Mouse (Mus musculus) embryonic facial prominence, embryonic 14.5 days (tissue): Measurements from ENCODE around the gene Ccnd1. TPM values are rescaled to one million over a fixed set of nuclear protein-coding genes. Genes with fewer than 3 reads are reported as not detected.
A peak's percentile ranks its signal among the peaks of the same experiment; 100 is the strongest.

Experiments
- ATAC-seq: fragments of 200-750 bp; cut with Nextera tagmentation; 2 replicates; pipeline ENCODE4 v1.8.0; 2017; ENCODE audit warnings: low read depth, moderate number of reproducible peaks, moderate TSS enrichment
- DNase-seq: peaks from one replicate; pipeline ENCODE4 v3.0.0-alpha.2; 2015; ENCODE audit warnings: low spot score
- H3K27ac ChIP-seq: fragments of 300-500 bp; sonication (generic); replicated peaks from 2 replicates; pipeline ENCODE4 v1.5.1; 2014; ENCODE audit warnings: low read depth, mild to moderate bottlenecking, low read length, moderate library complexity
- H3K27me3 ChIP-seq: fragments of 300-500 bp; sonication (generic); replicated peaks from 2 replicates; pipeline ENCODE4 v1.6.1; 2014; ENCODE audit warnings: low read length; ENCODE audit not compliant: control insufficient read depth, insufficient read depth
- H3K36me3 ChIP-seq: fragments of 300-500 bp; sonication (generic); 2 replicates; pipeline ENCODE4 v1.6.1; 2014; ENCODE audit warnings: low read length, mixed read lengths; ENCODE audit not compliant: control insufficient read depth, insufficient read depth
- H3K4me1 ChIP-seq: fragments of 300-500 bp; sonication (generic); 2 replicates; pipeline ENCODE4 v1.6.1; 2014; ENCODE audit warnings: antibody characterized with exemption, low read length; ENCODE audit not compliant: control insufficient read depth, insufficient read depth
- H3K4me2 ChIP-seq: fragments of 300-500 bp; sonication (generic); 2 replicates; pipeline ENCODE4 v1.6.1; 2014; ENCODE audit warnings: low read depth, mild to moderate bottlenecking, low read length, moderate library complexity, mixed read lengths
- H3K4me3 ChIP-seq: fragments of 300-500 bp; sonication (generic); 2 replicates; pipeline ENCODE4 v1.5.1; 2014; ENCODE audit warnings: low read depth, mild to moderate bottlenecking, low read length
- H3K9ac ChIP-seq: fragments of 300-500 bp; sonication (generic); 2 replicates; pipeline ENCODE4 v1.6.1; 2014; ENCODE audit warnings: low read depth, mild to moderate bottlenecking, low read length, moderate library complexity, mixed read lengths
- H3K9me3 ChIP-seq: fragments of 300-500 bp; sonication (generic); 2 replicates; pipeline ENCODE4 v1.6.1; 2016; ENCODE audit warnings: low read length; ENCODE audit not compliant: control insufficient read depth
- WGBS: fragments of 180-500 bp; shearing (Covaris S2); extraction: QIAGEN DNeasy Blood & Tissue Kit; methylation state at CpG from one replicate; pipeline ENCODE4 v1.1.7; 2014; 5-methylcytosine and 5-hydroxymethylcytosine counted together
- polyA plus RNA-seq: library from polyadenylated mRNA; unstranded; fragments of >200 nt; fragmentation: Nextera tagmentation; extraction: Ambion mirVana; gene quantifications from 2 replicates; pipeline ENCODE4 v1.2.1, GENCODE M21; 2014

Ccnd1 gene
- polyA plus RNA-seq, 1 experiment from 2014 or later, result 137 TPM

DNA sequence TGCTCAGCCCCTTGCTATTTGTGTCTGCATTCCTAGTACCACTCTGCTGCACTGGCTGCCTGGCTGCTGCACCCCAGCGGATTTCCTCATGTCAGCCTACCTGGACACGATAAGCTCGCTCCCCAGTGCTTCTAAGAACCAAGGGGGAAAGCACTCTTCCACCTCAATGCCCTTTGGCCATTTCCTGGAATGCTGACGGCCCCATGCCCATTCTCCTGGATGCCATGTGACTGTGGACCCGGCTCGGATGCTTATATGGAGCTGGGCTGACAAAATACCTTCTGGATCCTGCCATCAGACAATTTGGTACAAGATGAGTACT is 10.9 kb downstream of the Ccnd1 start:
- DNase-seq, result no peak
- Histone ChIP-seq H3K4me2 (no peak overlapping the region), H3K36me3 (peaks cover 51% of the 10 kb centered on the region), H3K9ac (no peak overlapping the region), H3K27me3 (no peaks in the 10 kb centered on the region), H3K9me3 (no peaks in the 10 kb centered on the region), H3K4me1 (no peaks in the 10 kb centered on the region), H3K4me3 (no peak overlapping the region), H3K27ac (no peak overlapping the region)
- 79% methylated on average over 6 of the region's 6 CpGs for WGBS
- ATAC-seq, result no peak

- Histone ChIP-seq H3K36me3 (peaks cover 49% of the 10 kb centered on the region), H3K9me3 (no peaks in the 10 kb centered on the region), H3K4me3 (no peak overlapping the region), H3K4me2 (no peak overlapping the region), H3K9ac (no peak overlapping the region), H3K4me1 (no peaks in the 10 kb centered on the region), H3K27me3 (no peaks in the 10 kb centered on the region), H3K27ac (no peak overlapping the region)
- DNase-seq, result no peak
- 79% methylated on average over 4 of the region's 4 CpGs for WGBS
- no peak for ATAC-seq
These were observed 11.5 kb downstream of the Ccnd1 start for GRCm38 (mm10) chr7:144928009-144928888.

DNA sequence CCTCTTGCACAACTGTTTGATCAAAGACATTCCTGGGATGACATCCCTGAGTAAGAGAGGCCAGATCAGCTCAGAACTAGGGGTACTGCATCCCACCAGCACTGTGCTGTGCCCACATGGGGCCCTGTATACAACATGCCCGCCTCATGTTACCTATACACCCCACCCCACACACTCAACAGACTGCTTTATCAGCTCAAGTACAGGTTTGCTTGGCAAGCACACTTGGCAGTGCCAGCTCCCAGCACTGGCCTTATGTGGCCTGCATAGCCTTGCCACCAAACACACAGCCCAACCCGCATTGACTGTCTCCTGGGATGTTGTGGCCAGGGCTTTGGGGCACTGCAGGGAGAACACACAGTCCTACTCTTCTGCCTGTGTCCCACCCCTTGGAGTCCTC is 12.1 kb downstream of the Ccnd1 start:
- ATAC-seq (no peak), DNase-seq (no peak)
- Histone ChIP-seq H3K9ac (no peak overlapping the region), H3K4me2 (no peak overlapping the region), H3K9me3 (no peaks in the 10 kb centered on the region), H3K4me3 (no peak overlapping the region), H3K36me3 (peaks cover 43% of the 10 kb centered on the region; the same call in 1 of the 2 replicates), H3K4me1 (no peaks in the 10 kb centered on the region), H3K27me3 (no peaks in the 10 kb centered on the region), H3K27ac (no peak overlapping the region)
- whole genome bisulfite sequencing, result 64% methylated on average over 2 of the region's 2 CpGs

DNA sequence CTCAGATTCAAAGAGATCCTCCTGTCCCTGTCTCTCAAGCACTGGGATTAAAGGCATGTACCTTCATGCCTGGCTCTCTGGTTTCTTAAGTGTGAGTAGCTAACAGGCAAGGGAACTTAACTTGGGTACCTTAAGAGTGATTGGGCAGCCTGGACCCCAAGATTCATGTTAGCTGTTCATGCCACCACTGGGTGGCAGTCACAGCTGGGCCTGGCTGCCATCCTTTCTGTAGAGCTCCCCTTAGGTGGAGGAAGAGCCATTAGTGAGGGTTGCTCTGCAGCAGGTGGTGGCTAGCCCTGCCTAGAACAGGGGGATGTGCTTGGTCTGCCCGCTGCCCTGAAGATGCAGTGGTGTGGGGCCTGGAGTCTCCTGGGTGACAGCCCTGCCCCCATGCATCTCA is 20.9 kb downstream of the Ccnd1 start:
- Histone ChIP-seq H3K4me1 (0 out of 2 replicates have a peak, but pooled peaks cover 4% of the 10 kb centered on the region), H3K27me3 (no peaks in the 10 kb centered on the region), H3K4me3 (no peak overlapping the region), H3K36me3 (peaks cover 51% of the 10 kb centered on the region), H3K9me3 (no peaks in the 10 kb centered on the region), H3K4me2 (no peak overlapping the region), H3K9ac (no peak overlapping the region), H3K27ac (no peak overlapping the region)
- DNase-seq, result no peak
- WGBS, result 50% methylated on average over 1 of the region's 1 CpGs
- ATAC-seq, result no peak

DNA sequence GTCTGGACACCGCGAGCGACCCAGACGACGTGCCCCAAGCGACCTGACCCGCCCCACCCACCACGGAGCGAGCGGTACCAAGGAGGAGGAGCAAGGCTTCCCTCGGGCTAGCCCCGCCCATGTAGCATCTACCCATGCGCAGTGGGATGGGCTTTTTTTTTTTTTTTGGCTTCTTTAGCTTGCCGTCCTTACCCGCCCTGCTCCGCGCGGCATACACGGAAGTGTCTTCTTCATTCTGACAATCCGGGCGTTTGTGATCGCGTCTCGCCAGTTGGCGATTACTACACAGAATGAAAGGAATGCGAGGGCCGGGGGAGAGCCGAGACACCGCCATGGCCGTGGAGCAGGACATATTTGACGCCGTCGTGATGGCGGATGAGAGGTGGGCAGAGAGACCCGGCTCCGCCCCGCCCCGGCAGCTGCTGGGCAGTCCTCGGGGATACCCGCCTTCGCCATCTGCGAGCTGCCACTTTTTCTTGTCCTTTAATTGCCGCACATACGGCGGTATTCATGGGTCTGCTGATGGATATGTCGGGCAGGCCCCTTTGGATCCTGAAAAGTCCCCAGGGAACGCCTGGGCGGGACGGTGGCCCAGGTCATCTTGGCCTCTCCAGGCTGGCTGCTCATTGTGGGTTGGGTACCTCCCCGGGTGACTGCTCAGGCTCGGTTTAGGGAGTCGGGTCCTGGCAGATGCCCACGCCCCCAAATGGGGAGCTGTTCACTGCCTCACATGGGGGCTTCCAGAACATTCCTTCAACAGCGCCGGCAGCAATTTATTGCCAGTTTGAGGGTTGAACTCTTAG is 24.6 kb downstream of the Ccnd1 start, which contains the start of gene LTO1:
Gene LTO1 (plus strand): TSS at position 153 of the 803 bp plus-strand sequence.
- Histone ChIP-seq H3K4me3 (peak within 1 kb of the TSS; percentile 82), H3K4me1 (0 out of 2 replicates have a peak, but pooled peaks cover 4% of the 10 kb centered on the region), H3K27ac (peak within 1 kb of the TSS; percentile 77), H3K9ac (peak within 1 kb of the TSS; percentile 80), H3K27me3 (no peaks in the 10 kb centered on the region), H3K4me2 (peak within 1 kb of the TSS; percentile 77), H3K9me3 (no peaks in the 10 kb centered on the region), H3K36me3 (peaks cover 28% of the 10 kb centered on the region)
- WGBS, result under 1% methylated on average over 45 of the region's 55 CpGs
- peak; percentile 96 for ATAC-seq
- peak; percentile 97 for DNase-seq

GRCm38 (mm10) chr7:144914296-144914947 is 25.3 kb downstream of the Ccnd1 start:
- DNase-seq (peak; percentile 88), ATAC-seq (peak; percentile 91)
- H3K4me1 ChIP-seq, result 0 out of 2 replicates have a peak, but pooled peaks cover 4% of the 10 kb centered on the region
- H3K9me3 ChIP-seq, result no peaks in the 10 kb centered on the region
- H3K4me2 ChIP-seq, result peak overlapping the region; percentile 48
- H3K27ac ChIP-seq, result peak overlapping the region; percentile 77
- 7% methylated on average over 17 of the region's 17 CpGs for WGBS
- H3K9ac ChIP-seq, result peak overlapping the region; percentile 80
- peak overlapping the region; percentile 82 for H3K4me3 ChIP-seq
- H3K27me3 ChIP-seq, result no peaks in the 10 kb centered on the region
- peaks cover 21% of the 10 kb centered on the region for H3K36me3 ChIP-seq

- DNase-seq (no peak), ATAC-seq (no peak)
- Histone ChIP-seq H3K9ac (no peak overlapping the region), H3K4me1 (0 out of 2 replicates have a peak, but pooled peaks cover 4% of the 10 kb centered on the region), H3K9me3 (no peaks in the 10 kb centered on the region), H3K36me3 (0 out of 2 replicates have a peak, but pooled peaks cover 7% of the 10 kb centered on the region), H3K4me3 (no peak overlapping the region), H3K4me2 (no peak overlapping the region), H3K27ac (no peak overlapping the region), H3K27me3 (no peaks in the 10 kb centered on the region)
- 73% methylated on average over 4 of the region's 4 CpGs for WGBS
These were observed 26.8 kb downstream of the Ccnd1 start for GRCm38 (mm10) chr7:144912897-144913296.

DNA sequence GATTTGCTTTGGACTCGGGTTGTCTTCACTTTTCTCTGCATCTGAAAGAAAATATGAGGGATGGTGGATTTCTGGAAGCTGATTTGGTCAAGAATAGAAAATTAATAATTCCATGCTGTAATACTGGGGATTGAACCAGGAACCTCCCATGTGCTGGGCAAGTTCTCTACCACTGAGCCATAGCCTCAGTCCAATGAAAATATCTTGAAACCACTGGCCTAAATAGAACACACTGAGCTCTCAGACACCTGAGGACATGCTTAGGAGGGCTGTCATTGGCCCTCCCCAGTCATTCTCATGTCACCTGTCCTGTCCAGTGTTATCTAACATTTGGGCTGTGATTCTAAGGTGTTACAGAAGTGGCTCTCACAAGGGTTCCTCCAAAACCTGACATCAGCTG is 28.6 kb downstream of the Ccnd1 start:
- DNase-seq (no peak), ATAC-seq (no peak)
- no peaks in the 10 kb centered on the region for H3K9me3 ChIP-seq
- no peak overlapping the region for H3K9ac ChIP-seq
- H3K36me3 ChIP-seq, result no peaks in the 10 kb centered on the region
- H3K4me1 ChIP-seq, result 0 out of 2 replicates have a peak, but pooled peaks cover 4% of the 10 kb centered on the region
- no peak overlapping the region for H3K4me3 ChIP-seq
- no peaks in the 10 kb centered on the region for H3K27me3 ChIP-seq
- H3K4me2 ChIP-seq, result no peak overlapping the region
- H3K27ac ChIP-seq, result no peak overlapping the region
- WGBS, result 78% methylated on average over 1 of the region's 1 CpGs
